In the genomic region with DNA sequence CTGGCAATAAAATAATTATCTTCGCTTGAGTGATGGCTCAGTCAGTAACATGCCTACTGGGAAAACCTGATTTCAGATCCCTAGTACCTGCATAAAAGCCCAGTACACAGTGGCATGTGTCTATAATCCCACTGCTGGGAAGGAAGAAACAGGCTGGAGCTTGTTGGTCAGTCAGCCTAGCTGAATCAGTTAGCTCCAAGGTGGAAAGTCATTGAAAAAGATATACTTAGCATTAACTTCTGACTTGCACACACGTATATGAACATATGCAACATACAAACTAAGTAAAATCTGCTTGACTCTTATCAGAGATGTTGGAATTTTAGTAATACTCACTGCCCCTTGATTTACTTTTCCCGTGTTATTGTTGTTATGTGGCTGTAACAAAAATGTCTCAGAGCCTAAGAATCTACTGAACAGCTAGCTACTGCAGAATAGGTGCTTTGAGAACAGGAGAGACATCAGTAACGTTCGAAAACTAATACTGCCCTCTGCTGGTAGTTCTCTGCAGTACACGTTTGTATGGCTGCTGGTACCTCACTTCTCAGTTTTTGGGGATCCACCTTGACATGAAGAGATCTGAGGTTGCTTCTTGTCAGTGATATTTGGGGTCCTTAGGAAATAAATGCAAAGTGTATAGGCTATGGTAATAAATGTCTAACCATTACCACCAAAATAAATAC, we compare ENCODE assay signal across 8 mouse cellular contexts. TPM values are rescaled to one million over a fixed set of nuclear protein-coding genes. Genes with fewer than 3 reads are reported as not detected.
DNase-seq lines count a peak whose midpoint lies in the region; ATAC-seq lines count a peak whose summit lies in the region.

No protein-coding gene starts in this region.

- peak; percentile 77 for DNase-seq in heart, adult 8-10 months (ENCODE audit: low spot score)
- DNase-seq in heart, postnatal 25 days (ENCODE audit: low spot score): no peak
- peak; percentile 55 for DNase-seq in adipocyte (ENCODE audit: low spot score)
- peak; percentile 76 for DNase-seq in embryo, embryonic 9.5 days (ENCODE audit: extremely low spot score)
- peak; percentile 82 for DNase-seq in heart, postnatal 4 days
- peak; percentile 73 for DNase-seq in layer of hippocampus, adult 9-10 months (ENCODE audit: low spot score)
- DNase-seq in right cerebral cortex, postnatal 25 days: peak; percentile 22

- intact Hi-C loops in heart, postnatal 25 days (cut with DNase I): loop anchor here (1.0 to 2.0 kb wide), 4 partner anchors 16 to 469 kb away; a partner anchor contains a TSS

- peak; percentile 78 for ATAC-seq in megakaryocyte, adult 5-6 weeks (ENCODE audit: poor library complexity, severe bottlenecking)

RNA-seq across cellular contexts. Expression of a gene that starts 16.0 kb away (rescaled TPM):
- 10 to 100 TPM; 10.9 to 15.1 (median 12.2) TPM for total RNA-seq in heart, adult 8-10 months (2022)
- total RNA-seq in heart, postnatal 25 days (2021): 10 to 100 TPM; 15.8 to 16.9 TPM
- total RNA-seq in heart, postnatal 4 days (2021): 10 to 100 TPM; 76.6 to 87.1 TPM
- total RNA-seq in megakaryocyte, adult 5-6 weeks (2015): not detected in 2 replicates
- total RNA-seq in megakaryocyte, adult 5-6 weeks (2017): not detected in 2 replicates

Comparison
In these comparisons a context has a peak if more than half of its experiments do, and no peak if none do; other contexts are left out.
1. RNA of a gene that starts 16.0 kb away (total RNA-seq): 76.6 to 87.1 TPM in heart, postnatal 4 days, 15.8 to 16.9 TPM in heart, postnatal 25 days and 10.9 to 15.1 TPM in heart, adult 8-10 months; not detected in megakaryocyte, adult 5-6 weeks; every median in the first group is over 10 times any median in the second.